In the genomic region with DNA sequence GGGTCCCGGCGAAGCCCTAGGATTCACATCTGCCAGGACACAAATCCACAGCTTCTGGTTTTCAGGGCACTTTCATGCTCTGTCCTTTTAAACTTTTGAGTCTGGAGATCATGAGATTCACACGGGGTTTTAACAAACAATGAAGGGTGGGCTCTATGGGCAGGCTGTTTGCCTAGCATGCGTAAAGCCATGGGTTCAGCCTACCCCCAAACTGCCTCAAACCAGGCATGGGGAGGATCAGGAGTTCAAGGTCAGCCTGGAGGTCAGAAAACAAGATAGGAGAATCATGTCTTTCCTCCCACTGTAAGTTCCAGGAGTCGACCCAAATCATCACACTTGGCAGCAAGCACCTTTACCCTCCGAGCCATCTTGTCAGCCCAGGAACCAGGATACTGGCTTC, we compare ENCODE assay signal across 22 mouse cellular contexts. TPM values are rescaled to one million over a fixed set of nuclear protein-coding genes. Genes with fewer than 3 reads are reported as not detected.
DNase-seq lines count a peak whose midpoint lies in the region; ATAC-seq and TF ChIP-seq lines count a peak whose summit lies in the region.
"Had no signal": no experiment of that assay in that cellular context is flagged by ENCODE, and none has a peak within 500 bp of the region (broad histone marks: within the 10 kb centered on the region; RNA-seq: fewer than 3 reads in every experiment).

No protein-coding gene starts in this region.

- TF ChIP-seq CTCF in ES-Bruce4 (IDR thresholded peaks at IDR 0.05; ENCODE audit: low read depth, low read length), result no peak

- H3K27me3 ChIP-seq in forebrain, embryonic 11.5 days (ENCODE audit: control insufficient read depth, insufficient read depth, low read length), result no peaks in the 10 kb centered on the region
- peaks cover 21% of the 10 kb centered on the region; the same call in 1 of the 2 replicates for H3K27me3 ChIP-seq in forebrain, embryonic 12.5 days
- no peaks in the 10 kb centered on the region for H3K27me3 ChIP-seq in ES-Bruce4 (ENCODE audit: control insufficient read depth, insufficient read depth, low read length, poor library complexity, severe bottlenecking)
- peaks cover 19% of the 10 kb centered on the region for H3K27me3 ChIP-seq in embryonic facial prominence, embryonic 10.5 days (replicated peaks; ENCODE audit: low read depth, poor library complexity, severe bottlenecking)
- no peaks in the 10 kb centered on the region; the same call in none of the 2 replicates for H3K27me3 ChIP-seq in midbrain, embryonic 14.5 days (ENCODE audit: control insufficient read depth, insufficient read depth, low read length)
- H3K27me3 ChIP-seq: embryonic facial prominence, embryonic 12.5 days; forebrain, embryonic 13.5 days had no signal

- H3K9ac ChIP-seq in forebrain, embryonic 11.5 days (ENCODE audit: low read length), result no peak overlapping the region
- H3K9ac ChIP-seq in forebrain, embryonic 12.5 days, result no peak overlapping the region
- no peak overlapping the region for H3K9ac ChIP-seq in ES-Bruce4 (ENCODE audit: low read depth, poor library complexity, severe bottlenecking)
- H3K9ac ChIP-seq in midbrain, embryonic 14.5 days (replicated peaks; ENCODE audit: low read length), result no peak overlapping the region
- H3K9ac ChIP-seq: embryonic facial prominence, embryonic 12.5 days; forebrain, embryonic 13.5 days; forebrain, embryonic 15.5 days; forebrain, postnatal 0 days had no signal

- no peak overlapping the region for H3K4me2 ChIP-seq in forebrain, embryonic 11.5 days (ENCODE audit: low read depth, low read length, severe bottlenecking)
- H3K4me2 ChIP-seq in forebrain, embryonic 12.5 days, result no peak overlapping the region
- H3K4me2 ChIP-seq in midbrain, embryonic 14.5 days (ENCODE audit: low read length), result no peak overlapping the region
- H3K4me2 ChIP-seq: embryonic facial prominence, embryonic 12.5 days; forebrain, embryonic 13.5 days; forebrain, embryonic 15.5 days had no signal

- 76% methylated on average over 6 of the region's 6 CpGs for WGBS in forebrain, embryonic 11.5 days
- WGBS in forebrain, embryonic 12.5 days, result 78% methylated on average over 6 of the region's 6 CpGs
- WGBS in embryonic facial prominence, embryonic 10.5 days, result 81% methylated on average over 6 of the region's 6 CpGs
- 82% methylated on average over 6 of the region's 6 CpGs for WGBS in midbrain, embryonic 14.5 days

- peak; percentile 92 for TF ChIP-seq EP300 in ES-Bruce4 (IDR thresholded peaks at IDR 0.05; ENCODE audit: insufficient read depth, low read depth, low read length)

- H3K36me3 ChIP-seq in forebrain, embryonic 11.5 days (ENCODE audit: control insufficient read depth, insufficient read depth, low read length), result no peaks in the 10 kb centered on the region
- no peaks in the 10 kb centered on the region for H3K36me3 ChIP-seq in forebrain, embryonic 12.5 days (replicated peaks)
- no peaks in the 10 kb centered on the region for H3K36me3 ChIP-seq in ES-Bruce4 (ENCODE audit: control insufficient read depth, insufficient read depth, low read length, poor library complexity, severe bottlenecking)
- H3K36me3 ChIP-seq in embryonic facial prominence, embryonic 10.5 days (replicated peaks), result no peaks in the 10 kb centered on the region
- no peaks in the 10 kb centered on the region for H3K36me3 ChIP-seq in midbrain, embryonic 14.5 days (ENCODE audit: control insufficient read depth, insufficient read depth, low read length)
- H3K36me3 ChIP-seq: embryonic facial prominence, embryonic 12.5 days; forebrain, embryonic 15.5 days had no signal

- no peak for ATAC-seq in forebrain, embryonic 11.5 days (replicated peaks; ENCODE audit: low FRiP score)
- no peak for ATAC-seq in forebrain, embryonic 12.5 days (ENCODE audit: low FRiP score)
- ATAC-seq in midbrain, embryonic 14.5 days (ENCODE audit: low FRiP score, low TSS enrichment), result no peak
- ATAC-seq: activated CD4-positive, CD25-positive, alpha-beta regulatory T cell, adult 4 months; CD4-positive, CD25-positive, alpha-beta regulatory T cell, adult 4 months; forebrain, embryonic 13.5 days; forebrain, embryonic 15.5 days; forebrain, postnatal 0 days had no signal

- TF ChIP-seq POLR2A in ES-Bruce4 (IDR thresholded peaks at IDR 0.05; ENCODE audit: insufficient read depth, low read length), result no peak

- DNase-seq in forebrain, embryonic 11.5 days (ENCODE audit: low spot score), result no peak
- no peak for DNase-seq in embryonic facial prominence, embryonic 10.5 days (ENCODE audit: low spot score)
- DNase-seq in urinary bladder, adult 2 months (ENCODE audit: low spot score), result no peak
- DNase-seq in midbrain, embryonic 14.5 days, result no peak
- DNase-seq: adrenal gland, adult 8-10 months; adrenal gland, postnatal 14 days; adrenal gland, postnatal 36 days; B cell, adult 2 months; cerebellum, adult 11-12 months; cerebellum, adult 2 months; cerebellum, adult 9-10 months; cerebellum, postnatal 14 days; cerebellum, postnatal 36 days; forebrain, postnatal 0 days had no signal

- H3K4me3 ChIP-seq in forebrain, embryonic 11.5 days (ENCODE audit: low read depth, low read length), result no peak overlapping the region
- no peak overlapping the region for H3K4me3 ChIP-seq in forebrain, embryonic 12.5 days (replicated peaks)
- no peak overlapping the region for H3K4me3 ChIP-seq in ES-Bruce4 (ENCODE audit: low read depth, low read length)
- H3K4me3 ChIP-seq in embryonic facial prominence, embryonic 10.5 days, result no peak overlapping the region
- no peak overlapping the region for H3K4me3 ChIP-seq in midbrain, embryonic 14.5 days (replicated peaks; ENCODE audit: low read depth, low read length)
- H3K4me3 ChIP-seq: embryonic facial prominence, embryonic 12.5 days; forebrain, embryonic 13.5 days; forebrain, embryonic 15.5 days had no signal

- no peaks in the 10 kb centered on the region for H3K4me1 ChIP-seq in forebrain, embryonic 11.5 days (replicated peaks; ENCODE audit: control insufficient read depth, insufficient read depth, low read length)
- peaks cover 3% of the 10 kb centered on the region; the same call in 1 of the 2 replicates for H3K4me1 ChIP-seq in forebrain, embryonic 12.5 days
- peaks cover 5% of the 10 kb centered on the region for H3K4me1 ChIP-seq in ES-Bruce4 (ENCODE audit: control insufficient read depth, insufficient read depth, low read length)
- peaks cover 27% of the 10 kb centered on the region for H3K4me1 ChIP-seq in embryonic facial prominence, embryonic 10.5 days
- peaks cover 6% of the 10 kb centered on the region for H3K4me1 ChIP-seq in midbrain, embryonic 14.5 days (ENCODE audit: control insufficient read depth, insufficient read depth, low read length)
- H3K4me1 ChIP-seq: forebrain, embryonic 13.5 days had no signal

- H3K27ac ChIP-seq in forebrain, embryonic 11.5 days (ENCODE audit: low read depth, low read length), result 0 out of 2 replicates have a peak overlapping the region, but pooled peaks have one; percentile 18
- H3K27ac ChIP-seq in forebrain, embryonic 12.5 days, result no peak overlapping the region
- no peak overlapping the region for H3K27ac ChIP-seq in ES-Bruce4 (ENCODE audit: insufficient read depth, low read length)
- H3K27ac ChIP-seq in embryonic facial prominence, embryonic 10.5 days (replicated peaks), result 0 out of 2 replicates have a peak overlapping the region, but pooled peaks have one; percentile 14
- no peak overlapping the region for H3K27ac ChIP-seq in midbrain, embryonic 14.5 days (replicated peaks; ENCODE audit: low read depth, low read length)
- H3K27ac ChIP-seq: embryonic facial prominence, embryonic 12.5 days; forebrain, embryonic 13.5 days; forebrain, embryonic 15.5 days had no signal

- no peaks in the 10 kb centered on the region for H3K9me3 ChIP-seq in forebrain, embryonic 11.5 days (ENCODE audit: control insufficient read depth, low read length)
- no peaks in the 10 kb centered on the region for H3K9me3 ChIP-seq in forebrain, embryonic 12.5 days
- H3K9me3 ChIP-seq in ES-Bruce4 (replicated peaks; ENCODE audit: control insufficient read depth, insufficient read depth, low read length, poor library complexity, severe bottlenecking), result no peaks in the 10 kb centered on the region
- H3K9me3 ChIP-seq in embryonic facial prominence, embryonic 10.5 days, result no peaks in the 10 kb centered on the region
- H3K9me3 ChIP-seq in midbrain, embryonic 14.5 days (ENCODE audit: control insufficient read depth, low read length), result no peaks in the 10 kb centered on the region
- H3K9me3 ChIP-seq: forebrain, embryonic 13.5 days; forebrain, embryonic 15.5 days had no signal

RNA-seq across cellular contexts. Expression of a gene that starts 6.9 kb away (rescaled TPM):
- polyA plus RNA-seq in forebrain, embryonic 11.5 days (2014; fragmentation: Nextera tagmentation; extraction: Ambion mirVana), result not detected in 2 replicates
- not detected in 2 replicates for polyA plus RNA-seq in forebrain, embryonic 12.5 days (2016; fragmentation: Nextera tagmentation; extraction: Ambion mirVana)
- polyA plus RNA-seq in ES-Bruce4 (2011; ENCODE audit: insufficient read depth, insufficient read length, low read depth, missing spikeins), result not detected in 2 replicates
- polyA plus RNA-seq in embryonic facial prominence, embryonic 10.5 days (2016; fragmentation: Nextera tagmentation; extraction: Ambion mirVana), result not detected in 2 replicates
- 0.07 and 0.13 TPM in 2 replicates for polyA plus RNA-seq in urinary bladder, adult 2 months (2012; rRNA removed)
- not detected in 2 replicates for polyA plus RNA-seq in midbrain, embryonic 14.5 days (2014; fragmentation: Nextera tagmentation; extraction: Ambion mirVana)
- polyA plus RNA-seq: activated CD4-positive, CD25-positive, alpha-beta regulatory T cell, adult 4 months; CD4-positive, CD25-positive, alpha-beta regulatory T cell, adult 4 months; cerebellum, adult 2 months; embryonic facial prominence, embryonic 12.5 days; embryonic facial prominence, embryonic 14.5 days; forebrain, embryonic 13.5 days; forebrain, embryonic 15.5 days; forebrain, postnatal 0 days had no signal

RNA-seq across cellular contexts. Expression of a gene that starts 18.6 kb away (rescaled TPM):
- polyA plus RNA-seq in forebrain, embryonic 11.5 days (2014; fragmentation: Nextera tagmentation; extraction: Ambion mirVana), result not detected in 2 replicates
- polyA plus RNA-seq in forebrain, embryonic 12.5 days (2016; fragmentation: Nextera tagmentation; extraction: Ambion mirVana), result not detected in 2 replicates
- polyA plus RNA-seq in ES-Bruce4 (2011; ENCODE audit: insufficient read depth, insufficient read length, low read depth, missing spikeins), result 0.20 and 0.42 TPM in 2 replicates
- not detected in 2 replicates for polyA plus RNA-seq in embryonic facial prominence, embryonic 10.5 days (2016; fragmentation: Nextera tagmentation; extraction: Ambion mirVana)
- 14.9 and 17.7 TPM in 2 replicates for polyA plus RNA-seq in urinary bladder, adult 2 months (2012; rRNA removed)
- 0.11 TPM in 1 of 2 replicates, not detected in the other for polyA plus RNA-seq in midbrain, embryonic 14.5 days (2014; fragmentation: Nextera tagmentation; extraction: Ambion mirVana)
- polyA plus RNA-seq: activated CD4-positive, CD25-positive, alpha-beta regulatory T cell, adult 4 months; CD4-positive, CD25-positive, alpha-beta regulatory T cell, adult 4 months; forebrain, embryonic 13.5 days; forebrain, embryonic 15.5 days had no signal

Comparison
In these comparisons a context has a peak if more than half of its experiments do, and no peak if none do; other contexts are left out.
1. H3K27ac ChIP-seq: peak in forebrain, embryonic 11.5 days (single experiment) and embryonic facial prominence, embryonic 10.5 days (single experiment); none in forebrain, embryonic 12.5 days (single experiment), ES-Bruce4 (single experiment) and midbrain, embryonic 14.5 days (single experiment).
2. RNA of a gene that starts 18.6 kb away (polyA plus RNA-seq): 14.9 to 17.7 TPM in urinary bladder, adult 2 months; 0.20 to 0.42 TPM in ES-Bruce4, 0.11 TPM in midbrain, embryonic 14.5 days, not detected in forebrain, embryonic 11.5 days, not detected in forebrain, embryonic 12.5 days and not detected in embryonic facial prominence, embryonic 10.5 days; every median in the first group is over 10 times any median in the second.